Comparison of ENCODE assay signal across 25 mouse cellular contexts in genomic region chr1:33098062-33098461, GRCm38 (mm10).
DNase-seq lines count a peak whose midpoint lies in the region; ATAC-seq and TF ChIP-seq lines count a peak whose summit lies in the region.
"Had no signal": no experiment of that assay in that cellular context is flagged by ENCODE, and none has a peak within 500 bp of the region (broad histone marks: within the 10 kb centered on the region; RNA-seq: fewer than 3 reads in every experiment).

No protein-coding gene starts in this region.

- no peak overlapping the region for H3K27ac ChIP-seq in forebrain, embryonic 15.5 days (replicated peaks)
- no peak overlapping the region for H3K27ac ChIP-seq in forebrain, postnatal 0 days (ENCODE audit: low read depth, low read length)
- no peak overlapping the region for H3K27ac ChIP-seq in liver, adult 2 months (replicated peaks; ENCODE audit: insufficient read depth, low read depth, low read length)
- H3K27ac ChIP-seq in neural tube, embryonic 15.5 days (replicated peaks), result no peak overlapping the region
- H3K27ac ChIP-seq: heart, embryonic 10.5 days; heart, embryonic 15.5 days; hindbrain, embryonic 13.5 days; layer of hippocampus, adult 2 months; left cerebral cortex, adult 2 months; limb, embryonic 12.5 days; liver, embryonic 12.5 days; stomach, embryonic 15.5 days had no signal

- no peaks in the 10 kb centered on the region for H3K36me3 ChIP-seq in forebrain, embryonic 15.5 days
- no peaks in the 10 kb centered on the region for H3K36me3 ChIP-seq in forebrain, postnatal 0 days (ENCODE audit: insufficient read depth)
- H3K36me3 ChIP-seq in liver, adult 2 months (ENCODE audit: control insufficient read depth, insufficient read depth, low read length), result no peaks in the 10 kb centered on the region
- no peaks in the 10 kb centered on the region for H3K36me3 ChIP-seq in neural tube, embryonic 15.5 days
- H3K36me3 ChIP-seq: heart, embryonic 10.5 days; heart, embryonic 15.5 days; hindbrain, embryonic 13.5 days; limb, embryonic 12.5 days; liver, embryonic 12.5 days; stomach, embryonic 15.5 days had no signal

- H3K4me2 ChIP-seq in forebrain, embryonic 15.5 days (replicated peaks), result no peak overlapping the region
- no peak overlapping the region for H3K4me2 ChIP-seq in forebrain, postnatal 0 days (ENCODE audit: low read depth)
- no peak overlapping the region for H3K4me2 ChIP-seq in neural tube, embryonic 15.5 days
- H3K4me2 ChIP-seq: heart, embryonic 15.5 days; hindbrain, embryonic 13.5 days; limb, embryonic 12.5 days; liver, embryonic 12.5 days; midbrain, embryonic 11.5 days; stomach, embryonic 15.5 days had no signal

- no peak for TF ChIP-seq CTCF in forebrain, postnatal 0 days (IDR thresholded peaks at IDR 0.05; ENCODE audit: low read depth)
- no peak for TF ChIP-seq CTCF in liver, adult 2 months (IDR thresholded peaks at IDR 0.05; ENCODE audit: low read depth, low read length)

- no peak for TF ChIP-seq POLR2A in liver, adult 2 months (IDR thresholded peaks at IDR 0.05; ENCODE audit: extremely low read depth, insufficient read depth, low read length)

- 19% methylated on average over 3 of the region's 3 CpGs for WGBS in forebrain, embryonic 15.5 days
- WGBS in forebrain, postnatal 0 days, result 18% methylated on average over 3 of the region's 3 CpGs
- 71% methylated on average over 3 of the region's 3 CpGs for WGBS in liver, adult 2 months
- 46% methylated on average over 3 of the region's 3 CpGs for WGBS in neural tube, embryonic 15.5 days

- H3K4me1 ChIP-seq in forebrain, embryonic 15.5 days, result no peaks in the 10 kb centered on the region
- no peaks in the 10 kb centered on the region for H3K4me1 ChIP-seq in forebrain, postnatal 0 days (ENCODE audit: insufficient read depth)
- peaks cover 5% of the 10 kb centered on the region for H3K4me1 ChIP-seq in liver, adult 2 months (ENCODE audit: control insufficient read depth, insufficient read depth, low read length)
- no peaks in the 10 kb centered on the region for H3K4me1 ChIP-seq in neural tube, embryonic 15.5 days
- H3K4me1 ChIP-seq: heart, embryonic 10.5 days; heart, embryonic 15.5 days; hindbrain, embryonic 13.5 days; limb, embryonic 12.5 days; liver, embryonic 12.5 days; stomach, embryonic 15.5 days had no signal

- H3K4me3 ChIP-seq in forebrain, embryonic 15.5 days, result no peak overlapping the region
- H3K4me3 ChIP-seq in forebrain, postnatal 0 days (ENCODE audit: low read depth, low read length), result no peak overlapping the region
- H3K4me3 ChIP-seq in liver, adult 2 months (ENCODE audit: insufficient read depth, low read depth, low read length), result no peak overlapping the region
- H3K4me3 ChIP-seq in neural tube, embryonic 15.5 days (replicated peaks), result no peak overlapping the region
- H3K4me3 ChIP-seq: erythroblast, embryonic 14.5 days; heart, embryonic 10.5 days; heart, embryonic 15.5 days; hindbrain, embryonic 13.5 days; layer of hippocampus, adult 2 months; left cerebral cortex, adult 2 months; limb, embryonic 12.5 days; liver, embryonic 12.5 days; stomach, embryonic 15.5 days had no signal

- no peak overlapping the region for H3K9ac ChIP-seq in forebrain, embryonic 15.5 days (replicated peaks)
- no peak overlapping the region for H3K9ac ChIP-seq in forebrain, postnatal 0 days
- H3K9ac ChIP-seq in liver, adult 2 months (ENCODE audit: low read depth, low read length), result no peak overlapping the region
- H3K9ac ChIP-seq in neural tube, embryonic 15.5 days (replicated peaks), result no peak overlapping the region
- H3K9ac ChIP-seq: heart, embryonic 15.5 days; hindbrain, embryonic 13.5 days; limb, embryonic 12.5 days; liver, embryonic 12.5 days; liver, postnatal 0 days; stomach, embryonic 15.5 days had no signal

- DNase-seq in forebrain, postnatal 0 days, result no peak
- peak; percentile 62 for DNase-seq in kidney, adult 9 months
- DNase-seq in kidney, adult 18-20 months, result no peak
- peak; percentile 46 for DNase-seq in liver, adult 2 months (ENCODE audit: extremely low read depth, low read depth, low spot score)
- no peak for DNase-seq in liver
- DNase-seq: adrenal gland, postnatal 10 days; cerebellum, adult 18-20 months; gastrocnemius, postnatal 14 days; liver, postnatal 0 days; lung, postnatal 36 days; right cerebral cortex, postnatal 25 days had no signal

- ATAC-seq in forebrain, embryonic 15.5 days (replicated peaks), result peak; percentile 57; the same call in 1 of the 2 replicates
- no peak for ATAC-seq in forebrain, postnatal 0 days
- ATAC-seq in neural tube, embryonic 15.5 days (ENCODE audit: low FRiP score), result peak; percentile 21; the same call in 1 of the 2 replicates
- ATAC-seq: inflammation-experienced regulatory T-cells, adult 6 months; liver, embryonic 12.5 days; liver, postnatal 0 days; Patski had no signal

- H3K79me2 ChIP-seq in liver, adult 2 months (ENCODE audit: control insufficient read depth, insufficient read depth, low read length), result no peaks in the 10 kb centered on the region

- H3K27me3 ChIP-seq in forebrain, embryonic 15.5 days, result no peaks in the 10 kb centered on the region
- no peaks in the 10 kb centered on the region for H3K27me3 ChIP-seq in forebrain, postnatal 0 days (ENCODE audit: insufficient read depth, low read length)
- H3K27me3 ChIP-seq in liver, adult 2 months (ENCODE audit: control insufficient read depth, insufficient read depth, low read length), result no peaks in the 10 kb centered on the region
- H3K27me3 ChIP-seq in neural tube, embryonic 15.5 days (replicated peaks), result no peaks in the 10 kb centered on the region
- H3K27me3 ChIP-seq: heart, embryonic 15.5 days; hindbrain, embryonic 13.5 days; limb, embryonic 12.5 days; liver, embryonic 12.5 days; stomach, embryonic 15.5 days had no signal

- no peaks in the 10 kb centered on the region for H3K9me3 ChIP-seq in forebrain, embryonic 15.5 days
- no peaks in the 10 kb centered on the region for H3K9me3 ChIP-seq in forebrain, postnatal 0 days (ENCODE audit: low read length)
- H3K9me3 ChIP-seq in neural tube, embryonic 15.5 days (replicated peaks), result no peaks in the 10 kb centered on the region
- H3K9me3 ChIP-seq: heart, embryonic 10.5 days; heart, embryonic 15.5 days; hindbrain, embryonic 13.5 days; limb, embryonic 12.5 days; liver, embryonic 12.5 days; stomach, embryonic 15.5 days had no signal

Comparison
In these comparisons a context has a peak if more than half of its experiments do, and no peak if none do; other contexts are left out.
1. DNase-seq: peak in kidney, adult 9 months (single experiment) and liver, adult 2 months (single experiment); none in forebrain, postnatal 0 days (single experiment), kidney, adult 18-20 months (single experiment) and liver (single experiment).